Mouse (Mus musculus): ENCODE results near the gene Syn3. TPM values are rescaled to one million over a fixed set of nuclear protein-coding genes. Genes with fewer than 3 reads are reported as not detected.
"Not testable (repeated sequence)": the region's sequence is repeated elsewhere in the genome, so short reads cannot be mapped to it uniquely, and the experiment has no call there.

The Syn3 gene
- polyA plus RNA-seq, 1 experiment from 2014 or later: 2.6 TPM

GRCm38 (mm10) chr10:86381922-86382260 is 116.8 kb downstream of the Syn3 start:
- no peak for ATAC-seq (ENCODE audit: insufficient number of reproducible peaks, low FRiP score, low TSS enrichment, low read depth)
- H3K4me3 ChIP-seq (replicated peaks): no peak overlapping the region
- H3K4me1 ChIP-seq: 0 out of 2 replicates have a peak, but pooled peaks cover 6% of the 10 kb centered on the region
- H3K9me3 ChIP-seq (replicated peaks): no peaks in the 10 kb centered on the region
- WGBS: 33% methylated on average over 2 of the region's 2 CpGs
- H3K4me2 ChIP-seq (replicated peaks): no peak overlapping the region
- no peaks in the 10 kb centered on the region for H3K27me3 ChIP-seq
- H3K27ac ChIP-seq (replicated peaks): no peak overlapping the region
- no peaks in the 10 kb centered on the region for H3K36me3 ChIP-seq
- H3K9ac ChIP-seq: no peak overlapping the region

- H3K9me3 ChIP-seq (replicated peaks): no peaks in the 10 kb centered on the region
- ATAC-seq (ENCODE audit: insufficient number of reproducible peaks, low FRiP score, low TSS enrichment, low read depth): no peak
- no peak overlapping the region for H3K4me2 ChIP-seq (replicated peaks)
- H3K4me1 ChIP-seq: peaks cover 6% of the 10 kb centered on the region; the same call in 1 of the 2 replicates
- H3K27me3 ChIP-seq: no peaks in the 10 kb centered on the region
- H3K4me3 ChIP-seq (replicated peaks): no peak overlapping the region
- H3K27ac ChIP-seq (replicated peaks): no peak overlapping the region
- WGBS: 57% methylated on average over 9 of the region's 9 CpGs
- no peak overlapping the region for H3K9ac ChIP-seq
- H3K36me3 ChIP-seq: no peaks in the 10 kb centered on the region
Observed at GRCm38 (mm10) chr10:86381150-86381921, 117.4 kb downstream of the Syn3 start.

- no peak overlapping the region for H3K4me2 ChIP-seq (replicated peaks)
- no peaks in the 10 kb centered on the region for H3K9me3 ChIP-seq (replicated peaks)
- no peak for ATAC-seq (ENCODE audit: insufficient number of reproducible peaks, low FRiP score, low TSS enrichment, low read depth)
- H3K36me3 ChIP-seq: no peaks in the 10 kb centered on the region
- H3K4me1 ChIP-seq: peaks cover 10% of the 10 kb centered on the region
- H3K9ac ChIP-seq: no peak overlapping the region
- no peak overlapping the region for H3K27ac ChIP-seq (replicated peaks)
- H3K27me3 ChIP-seq: no peaks in the 10 kb centered on the region
- WGBS: 38% methylated on average over 2 of the region's 2 CpGs
- no peak overlapping the region for H3K4me3 ChIP-seq (replicated peaks)
Observed at GRCm38 (mm10) chr10:86380626-86381025, 118.1 kb downstream of the Syn3 start.

GRCm38 (mm10) chr10:86378803-86379202 is 119.9 kb downstream of the Syn3 start:
- H3K9ac ChIP-seq; H3K36me3 ChIP-seq; H3K9me3 ChIP-seq (replicated peaks); H3K27me3 ChIP-seq; ATAC-seq (ENCODE audit: insufficient number of reproducible peaks, low FRiP score, low TSS enrichment, low read depth); H3K4me2 ChIP-seq (replicated peaks); H3K4me3 ChIP-seq (replicated peaks); H3K27ac ChIP-seq (replicated peaks); H3K4me1 ChIP-seq: not testable (repeated sequence)
- WGBS: 68% methylated on average over 2 of the region's 2 CpGs

- no peaks in the 10 kb centered on the region for H3K9me3 ChIP-seq (replicated peaks)
- H3K4me2 ChIP-seq (replicated peaks): peak overlapping the region; percentile 36
- no peak overlapping the region; the same call in 1 of the 2 replicates for H3K27ac ChIP-seq (replicated peaks)
- H3K4me1 ChIP-seq: peaks cover 6% of the 10 kb centered on the region
- no peaks in the 10 kb centered on the region for H3K36me3 ChIP-seq
- ATAC-seq (ENCODE audit: insufficient number of reproducible peaks, low FRiP score, low TSS enrichment, low read depth): peak; percentile 78
- H3K4me3 ChIP-seq (replicated peaks): no peak overlapping the region
- H3K9ac ChIP-seq: no peak overlapping the region
- WGBS: 41% methylated on average over 8 of the region's 8 CpGs
- no peaks in the 10 kb centered on the region for H3K27me3 ChIP-seq
Observed at GRCm38 (mm10) chr10:86376392-86377185, 122.1 kb downstream of the Syn3 start.

GRCm38 (mm10) chr10:86375903-86376302 is 122.8 kb downstream of the Syn3 start:
- 69% methylated on average over 11 of the region's 11 CpGs for WGBS
- Histone ChIP-seq H3K4me1 (peaks cover 6% of the 10 kb centered on the region), H3K4me3 (replicated peaks) (no peak overlapping the region), H3K27me3 (no peaks in the 10 kb centered on the region), H3K9ac (no peak overlapping the region), H3K4me2 (replicated peaks) (no peak overlapping the region), H3K36me3 (no peaks in the 10 kb centered on the region), H3K27ac (replicated peaks) (no peak overlapping the region), H3K9me3 (replicated peaks) (no peaks in the 10 kb centered on the region)
- ATAC-seq (ENCODE audit: insufficient number of reproducible peaks, low FRiP score, low TSS enrichment, low read depth): no peak

GRCm38 (mm10) chr10:86374061-86374460 is 124.6 kb downstream of the Syn3 start:
- Histone ChIP-seq H3K4me3 (replicated peaks) (no peak overlapping the region), H3K9ac (no peak overlapping the region), H3K4me1 (peaks cover 6% of the 10 kb centered on the region), H3K27me3 (no peaks in the 10 kb centered on the region), H3K27ac (replicated peaks) (no peak overlapping the region), H3K9me3 (replicated peaks) (no peaks in the 10 kb centered on the region), H3K4me2 (replicated peaks) (no peak overlapping the region), H3K36me3 (no peaks in the 10 kb centered on the region)
- WGBS: 77% methylated on average over 2 of the region's 2 CpGs
- no peak for ATAC-seq (ENCODE audit: insufficient number of reproducible peaks, low FRiP score, low TSS enrichment, low read depth)

- H3K9ac ChIP-seq: no peak overlapping the region
- H3K4me2 ChIP-seq (replicated peaks): no peak overlapping the region
- no peaks in the 10 kb centered on the region for H3K27me3 ChIP-seq
- H3K27ac ChIP-seq (replicated peaks): no peak overlapping the region
- ATAC-seq (ENCODE audit: insufficient number of reproducible peaks, low FRiP score, low TSS enrichment, low read depth): no peak
- no peaks in the 10 kb centered on the region for H3K9me3 ChIP-seq (replicated peaks)
- peaks cover 6% of the 10 kb centered on the region for H3K4me1 ChIP-seq
- no peak overlapping the region for H3K4me3 ChIP-seq (replicated peaks)
- H3K36me3 ChIP-seq: no peaks in the 10 kb centered on the region
Observed at GRCm38 (mm10) chr10:86371561-86371960, 127.1 kb downstream of the Syn3 start.

- Histone ChIP-seq H3K4me3 (replicated peaks) (no peak overlapping the region), H3K4me1 (peaks cover 14% of the 10 kb centered on the region), H3K9ac (no peak overlapping the region), H3K4me2 (replicated peaks) (no peak overlapping the region), H3K36me3 (no peaks in the 10 kb centered on the region), H3K27ac (replicated peaks) (no peak overlapping the region), H3K9me3 (replicated peaks) (no peaks in the 10 kb centered on the region), H3K27me3 (no peaks in the 10 kb centered on the region)
- no peak for ATAC-seq (ENCODE audit: insufficient number of reproducible peaks, low FRiP score, low TSS enrichment, low read depth)
- 73% methylated on average over 4 of the region's 4 CpGs for WGBS
Observed at GRCm38 (mm10) chr10:86369346-86369745, 129.3 kb downstream of the Syn3 start.

GRCm38 (mm10) chr10:86368811-86369210 is 129.9 kb downstream of the Syn3 start:
- Histone ChIP-seq H3K27ac (replicated peaks) (no peak overlapping the region), H3K4me1 (peaks cover 14% of the 10 kb centered on the region), H3K9ac (no peak overlapping the region), H3K27me3 (no peaks in the 10 kb centered on the region), H3K4me2 (replicated peaks) (no peak overlapping the region), H3K9me3 (replicated peaks) (no peaks in the 10 kb centered on the region), H3K36me3 (no peaks in the 10 kb centered on the region), H3K4me3 (replicated peaks) (no peak overlapping the region)
- no peak for ATAC-seq (ENCODE audit: insufficient number of reproducible peaks, low FRiP score, low TSS enrichment, low read depth)
- WGBS: 74% methylated on average over 12 of the region's 12 CpGs

GRCm38 (mm10) chr10:86367346-86367745 is 131.3 kb downstream of the Syn3 start:
- no peak for ATAC-seq (ENCODE audit: insufficient number of reproducible peaks, low FRiP score, low TSS enrichment, low read depth)
- no peak overlapping the region for H3K9ac ChIP-seq
- no peak overlapping the region for H3K4me2 ChIP-seq (replicated peaks)
- no peak overlapping the region for H3K4me3 ChIP-seq (replicated peaks)
- H3K36me3 ChIP-seq: no peaks in the 10 kb centered on the region
- WGBS: 50% methylated on average over 4 of the region's 4 CpGs
- H3K4me1 ChIP-seq: peaks cover 14% of the 10 kb centered on the region
- 0 out of 2 replicates have a peak overlapping the region, but pooled peaks have one; percentile 4 for H3K27ac ChIP-seq (replicated peaks)
- H3K27me3 ChIP-seq: no peaks in the 10 kb centered on the region
- H3K9me3 ChIP-seq (replicated peaks): no peaks in the 10 kb centered on the region
